Mouse (Mus musculus) liver, embryonic 15.5 days (tissue): ENCODE data around the gene Rbl2. TPM values are rescaled to one million over a fixed set of nuclear protein-coding genes. Genes with fewer than 3 reads are reported as not detected.

ENCODE experiments used
- ATAC-seq: fragments of 200-750 bp; cut with Nextera tagmentation; 2 replicates; pipeline ENCODE4 v1.8.0; 2017; ENCODE audit warnings: moderate number of reproducible peaks, mild to moderate bottlenecking, moderate library complexity; ENCODE audit not compliant: insufficient read depth
- H3K27ac ChIP-seq: fragments of 300-500 bp; sonication (generic); replicated peaks from 2 replicates; pipeline ENCODE4 v1.5.1; 2015; ENCODE audit warnings: mild to moderate bottlenecking, inconsistent platforms
- H3K27me3 ChIP-seq: fragments of 300-500 bp; sonication (generic); 2 replicates; pipeline ENCODE4 v1.6.1; 2015; ENCODE audit warnings: mild to moderate bottlenecking, inconsistent platforms
- H3K36me3 ChIP-seq: fragments of 300-500 bp; sonication (generic); replicated peaks from 2 replicates; pipeline ENCODE4 v1.6.1; 2015; ENCODE audit warnings: moderate library complexity, mild to moderate bottlenecking, inconsistent platforms
- H3K4me1 ChIP-seq: fragments of 300-500 bp; sonication (generic); replicated peaks from 2 replicates; pipeline ENCODE4 v1.6.1; 2015; ENCODE audit warnings: inconsistent platforms
- H3K4me2 ChIP-seq: fragments of 300-500 bp; sonication (generic); 2 replicates; pipeline ENCODE4 v1.6.1; 2015; ENCODE audit warnings: moderate library complexity, mild to moderate bottlenecking, inconsistent platforms
- H3K4me3 ChIP-seq: fragments of 300-500 bp; sonication (generic); replicated peaks from 2 replicates; pipeline ENCODE4 v1.5.1; 2015; ENCODE audit warnings: mild to moderate bottlenecking, inconsistent platforms
- H3K9ac ChIP-seq: fragments of 300-500 bp; sonication (generic); 2 replicates; pipeline ENCODE4 v1.6.1; 2015; ENCODE audit warnings: moderate library complexity, mild to moderate bottlenecking, inconsistent platforms
- H3K9me3 ChIP-seq: fragments of 300-500 bp; sonication (generic); replicated peaks from 2 replicates; pipeline ENCODE4 v1.6.1; 2016; ENCODE audit warnings: inconsistent platforms
- WGBS: fragments of 180-500 bp; shearing (Covaris S2); methylation state at CpG from one replicate; pipeline ENCODE4 v1.1.7; 2015; ENCODE audit warnings: mixed read lengths; ENCODE audit not compliant: insufficient replicate concordance; 5-methylcytosine and 5-hydroxymethylcytosine counted together
- polyA plus RNA-seq: library from polyadenylated mRNA; unstranded; fragments of >200 nt; fragmentation: Nextera tagmentation; extraction: Ambion mirVana; gene quantifications from 2 replicates; pipeline ENCODE4 v1.2.1, GENCODE M21; 2015

Rbl2 gene
- polyA plus RNA-seq, 1 experiment from 2014 or later: 5.4 TPM

DNA sequence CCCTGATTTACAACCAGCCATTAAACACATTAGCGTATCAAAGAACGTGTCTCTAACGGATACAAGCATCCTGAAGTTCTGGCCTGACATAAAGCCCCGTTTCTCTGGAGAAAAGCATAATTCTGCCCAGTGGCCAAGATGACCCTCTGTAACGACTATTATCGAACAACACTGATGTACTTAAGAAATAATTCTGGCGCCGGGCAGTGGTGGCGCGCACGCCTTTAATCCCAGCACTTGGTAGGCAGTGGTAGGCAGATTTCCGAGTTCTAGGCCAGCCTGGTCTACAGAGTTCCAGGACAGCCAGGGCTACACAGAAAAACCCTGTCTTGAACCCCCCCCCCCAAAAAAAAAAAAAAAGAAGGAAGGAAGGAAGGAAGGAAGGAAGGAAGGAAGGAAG lies 64.8 kb downstream of the Rbl2 start:
- 64% methylated on average over 12 of the region's 12 CpGs for WGBS
- no peaks in the 10 kb centered on the region for H3K9me3 ChIP-seq
- H3K4me1 ChIP-seq: peaks cover 20% of the 10 kb centered on the region
- no peaks in the 10 kb centered on the region for H3K27me3 ChIP-seq
- H3K36me3 ChIP-seq: no peaks in the 10 kb centered on the region
- ATAC-seq: no peak
- H3K4me3 ChIP-seq: peak overlapping the region; percentile 78
- H3K9ac ChIP-seq: no peak overlapping the region
- peak overlapping the region; percentile 97 for H3K4me2 ChIP-seq
- no peak overlapping the region for H3K27ac ChIP-seq

DNA sequence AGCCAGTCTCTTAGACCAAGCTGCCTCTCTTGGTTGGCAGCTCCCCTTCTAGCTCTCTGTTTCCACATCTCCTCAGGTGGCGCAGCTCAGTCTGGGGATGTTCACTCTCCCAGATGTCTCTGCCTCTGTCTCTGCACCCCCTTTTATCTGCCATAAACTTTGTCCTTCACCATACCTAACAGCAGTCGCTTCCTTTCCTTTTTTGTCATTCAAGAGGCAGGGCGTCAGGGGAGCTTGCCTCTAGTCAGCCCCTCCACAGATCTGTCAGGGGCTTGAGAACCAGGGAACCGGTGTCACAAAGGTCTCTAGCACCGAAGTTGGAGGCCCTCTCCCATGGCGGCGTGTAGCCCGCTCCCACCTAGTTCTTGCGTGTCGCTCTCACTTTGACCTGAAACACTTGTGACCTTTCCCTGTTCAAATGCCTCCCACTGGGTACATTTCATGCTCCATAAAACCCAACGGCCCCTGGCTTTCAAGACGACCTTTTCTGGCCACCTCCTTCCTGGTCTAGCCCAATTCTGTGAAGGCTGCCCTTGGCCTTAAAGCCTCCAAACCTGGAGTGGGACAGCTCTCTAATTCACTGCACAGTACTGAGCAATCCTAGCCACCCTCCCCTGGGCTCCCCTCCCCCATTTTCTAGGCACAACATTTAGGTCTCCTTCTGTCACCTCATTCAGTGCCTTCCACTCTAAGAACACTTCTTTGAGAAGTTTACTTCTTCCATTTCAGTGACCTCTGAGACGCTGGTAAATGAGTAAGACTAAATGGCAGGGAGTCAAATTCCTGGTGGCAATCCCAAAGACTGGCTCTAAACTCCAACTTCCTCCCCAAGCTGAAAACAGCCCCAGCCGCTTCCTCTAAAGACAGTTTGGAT lies 65.7 kb downstream of the Rbl2 start:
- no peak for ATAC-seq
- 67% methylated on average over 14 of the region's 14 CpGs for WGBS

DNA sequence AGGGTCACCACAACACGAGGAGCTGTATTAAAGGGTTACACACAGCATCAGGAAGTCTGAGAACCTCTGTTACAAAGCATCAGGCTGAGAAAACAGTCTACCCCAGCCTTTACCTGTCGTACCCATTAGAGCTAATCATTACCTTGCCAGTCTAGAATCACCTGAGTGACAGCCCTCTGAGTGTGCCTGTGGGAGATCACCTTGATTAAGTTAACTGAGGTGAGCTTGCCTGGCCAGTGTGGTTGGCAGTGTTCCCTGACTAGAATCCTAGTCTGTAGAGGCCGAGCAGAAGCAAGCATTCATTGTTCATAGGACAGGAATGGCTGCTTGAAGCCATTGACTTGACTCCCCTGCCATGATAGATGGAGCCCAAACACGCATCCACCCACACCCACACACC lies 71.0 kb downstream of the Rbl2 start:
- no peaks in the 10 kb centered on the region for H3K9me3 ChIP-seq
- no peak overlapping the region for H3K4me3 ChIP-seq
- no peak for ATAC-seq
- no peak overlapping the region for H3K4me2 ChIP-seq
- H3K27ac ChIP-seq: no peak overlapping the region
- 57% methylated on average over 4 of the region's 4 CpGs for WGBS
- no peaks in the 10 kb centered on the region for H3K27me3 ChIP-seq
- no peaks in the 10 kb centered on the region for H3K36me3 ChIP-seq
- no peaks in the 10 kb centered on the region for H3K4me1 ChIP-seq
- no peak overlapping the region for H3K9ac ChIP-seq

More for the DNA sequence above, 65.7 kb downstream of the Rbl2 start:
- H3K27me3 ChIP-seq: no peaks in the 10 kb centered on the region
- H3K4me3 ChIP-seq: no peak overlapping the region
- no peak overlapping the region; the same call in 1 of the 2 replicates for H3K9ac ChIP-seq
- no peaks in the 10 kb centered on the region for H3K9me3 ChIP-seq
- peaks cover 20% of the 10 kb centered on the region for H3K4me1 ChIP-seq
- H3K27ac ChIP-seq: no peak overlapping the region
- H3K36me3 ChIP-seq: no peaks in the 10 kb centered on the region
- H3K4me2 ChIP-seq: no peak overlapping the region

DNA sequence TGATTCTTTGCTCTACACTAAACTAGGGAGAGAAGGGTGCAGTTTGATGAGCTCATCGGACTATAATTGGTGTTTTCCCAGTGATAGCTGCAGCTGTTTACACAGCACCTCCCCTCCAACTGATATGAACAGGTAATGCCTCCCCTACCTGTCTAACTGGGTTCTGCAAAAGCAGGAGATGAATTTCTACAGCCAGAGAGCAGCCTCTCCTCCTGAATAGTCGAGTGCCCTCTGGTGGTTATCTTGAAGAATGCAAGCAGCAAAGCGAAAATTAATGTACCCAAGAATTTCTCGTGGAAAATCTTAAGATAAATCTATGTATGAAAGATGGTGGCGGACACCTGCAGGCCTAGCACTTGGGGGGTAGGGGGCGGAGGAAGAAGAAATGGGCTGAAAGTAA lies 77.9 kb downstream of the Rbl2 start:
- Histone ChIP-seq H3K27ac (no peak overlapping the region), H3K9me3 (no peaks in the 10 kb centered on the region), H3K36me3 (no peaks in the 10 kb centered on the region), H3K27me3 (no peaks in the 10 kb centered on the region), H3K9ac (no peak overlapping the region), H3K4me3 (no peak overlapping the region), H3K4me2 (peak overlapping the region; percentile 41; the same call in 1 of the 2 replicates), H3K4me1 (no peaks in the 10 kb centered on the region)
- 7% methylated on average over 6 of the region's 6 CpGs for WGBS
- ATAC-seq: no peak

DNA sequence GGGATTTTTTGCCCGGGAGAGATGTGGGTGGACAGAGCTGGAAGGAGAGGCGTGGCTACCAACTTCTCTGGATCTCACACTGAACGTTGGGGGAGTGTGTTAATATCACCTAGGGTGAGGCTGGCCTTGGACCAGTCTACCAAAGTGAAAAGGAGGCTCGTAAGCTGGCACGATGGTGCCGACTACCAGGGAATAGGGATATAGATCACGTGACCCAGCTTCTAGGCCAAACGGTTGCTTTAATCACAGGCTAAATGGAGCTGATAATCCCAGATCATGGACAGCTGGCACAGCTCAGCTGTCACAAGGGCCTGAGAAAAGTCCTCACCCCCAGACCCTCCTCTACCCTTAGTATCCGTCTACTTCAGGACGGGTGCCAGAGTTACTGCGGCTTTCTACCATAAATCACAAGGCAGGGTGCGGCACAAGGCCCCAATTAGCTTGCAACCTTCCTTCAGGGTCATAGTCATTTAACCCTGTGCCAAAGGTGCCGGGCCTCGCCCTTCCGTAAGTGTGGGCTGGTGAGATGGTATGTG lies 78.9 kb downstream of the Rbl2 start:
- no peak overlapping the region for H3K4me3 ChIP-seq
- no peaks in the 10 kb centered on the region for H3K27me3 ChIP-seq
- ATAC-seq: no peak
- H3K4me1 ChIP-seq: no peaks in the 10 kb centered on the region
- no peak overlapping the region for H3K9ac ChIP-seq
- H3K36me3 ChIP-seq: no peaks in the 10 kb centered on the region
- H3K9me3 ChIP-seq: no peaks in the 10 kb centered on the region
- H3K27ac ChIP-seq: no peak overlapping the region
- H3K4me2 ChIP-seq: no peak overlapping the region
- WGBS: 70% methylated on average over 15 of the region's 15 CpGs

DNA sequence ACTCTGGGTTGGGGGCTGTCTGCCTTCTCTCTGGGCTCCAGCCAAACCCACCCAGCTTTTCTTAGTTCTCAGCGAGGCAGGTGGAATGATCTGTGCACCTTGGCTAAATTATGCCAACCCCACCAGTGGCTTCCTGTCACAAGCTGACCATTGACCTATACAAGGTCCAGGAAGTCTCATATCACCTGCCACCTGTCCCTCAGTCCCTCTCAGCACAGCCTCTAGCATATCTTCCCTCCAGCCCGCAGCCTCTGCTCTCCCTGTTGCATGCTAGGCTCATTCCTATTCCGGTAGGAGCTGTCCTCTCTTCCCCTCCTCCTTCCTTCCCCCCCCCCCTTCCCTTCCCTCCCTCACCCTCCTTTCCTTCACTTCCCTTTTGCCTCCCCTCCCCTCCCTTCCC lies 79.4 kb downstream of the Rbl2 start:
- Histone ChIP-seq H3K9me3 (no peaks in the 10 kb centered on the region), H3K27me3 (no peaks in the 10 kb centered on the region), H3K36me3 (no peaks in the 10 kb centered on the region), H3K4me1 (no peaks in the 10 kb centered on the region), H3K4me2 (no peak overlapping the region), H3K4me3 (no peak overlapping the region), H3K9ac (no peak overlapping the region), H3K27ac (no peak overlapping the region)
- ATAC-seq: no peak
- WGBS: 47% methylated on average over 3 of the region's 3 CpGs

DNA sequence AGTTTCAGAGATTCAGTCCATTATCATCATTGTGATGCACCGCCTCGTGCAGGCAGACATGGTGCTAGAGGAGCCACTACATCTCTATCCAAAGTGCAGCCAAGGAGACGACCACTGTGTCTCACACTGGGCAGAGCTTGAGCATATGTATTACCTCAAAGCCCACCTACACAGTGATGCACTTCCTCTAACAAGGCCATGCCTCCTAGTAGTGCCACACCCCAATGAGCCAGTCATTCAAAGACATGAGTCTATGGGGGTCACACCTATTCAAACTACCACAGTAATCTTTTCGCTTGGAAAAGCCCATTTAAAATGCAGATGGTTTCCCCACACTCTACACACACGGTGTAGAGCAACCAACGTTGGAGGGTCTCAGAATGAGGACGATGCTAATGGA lies 81.7 kb downstream of the Rbl2 start:
- Histone ChIP-seq H3K36me3 (no peaks in the 10 kb centered on the region), H3K27me3 (no peaks in the 10 kb centered on the region), H3K4me1 (no peaks in the 10 kb centered on the region), H3K9me3 (0 out of 2 replicates have a peak, but pooled peaks cover 3% of the 10 kb centered on the region), H3K4me2 (no peak overlapping the region), H3K4me3 (no peak overlapping the region), H3K9ac (no peak overlapping the region), H3K27ac (no peak overlapping the region)
- ATAC-seq: no peak
- WGBS: 67% methylated on average over 7 of the region's 7 CpGs

DNA sequence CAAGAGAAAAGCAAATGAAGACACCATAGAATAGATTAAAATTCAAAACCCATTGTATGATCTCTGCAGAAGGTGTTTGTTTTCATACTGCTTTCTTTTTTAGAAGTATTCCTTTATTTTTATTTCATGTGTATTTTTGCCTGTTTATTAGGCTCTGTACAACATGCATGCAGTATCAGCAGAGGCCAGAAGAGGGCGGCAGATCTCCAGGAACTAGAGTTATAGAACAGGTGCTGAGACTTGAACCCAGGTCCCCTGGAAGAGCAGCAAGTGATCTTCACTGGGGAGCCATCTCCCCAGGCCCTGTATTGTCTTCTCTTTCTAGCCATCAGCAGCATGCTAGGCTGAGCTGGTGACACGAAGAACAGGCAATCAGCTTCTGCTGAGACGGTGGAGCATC lies 84.0 kb downstream of the Rbl2 start:
- 65% methylated on average over 3 of the region's 3 CpGs for WGBS
- Histone ChIP-seq H3K27me3 (no peaks in the 10 kb centered on the region), H3K4me1 (no peaks in the 10 kb centered on the region), H3K27ac (no peak overlapping the region), H3K9ac (no peak overlapping the region), H3K9me3 (0 out of 2 replicates have a peak, but pooled peaks cover 3% of the 10 kb centered on the region), H3K4me2 (no peak overlapping the region), H3K36me3 (no peaks in the 10 kb centered on the region), H3K4me3 (no peak overlapping the region)
- no peak for ATAC-seq

DNA sequence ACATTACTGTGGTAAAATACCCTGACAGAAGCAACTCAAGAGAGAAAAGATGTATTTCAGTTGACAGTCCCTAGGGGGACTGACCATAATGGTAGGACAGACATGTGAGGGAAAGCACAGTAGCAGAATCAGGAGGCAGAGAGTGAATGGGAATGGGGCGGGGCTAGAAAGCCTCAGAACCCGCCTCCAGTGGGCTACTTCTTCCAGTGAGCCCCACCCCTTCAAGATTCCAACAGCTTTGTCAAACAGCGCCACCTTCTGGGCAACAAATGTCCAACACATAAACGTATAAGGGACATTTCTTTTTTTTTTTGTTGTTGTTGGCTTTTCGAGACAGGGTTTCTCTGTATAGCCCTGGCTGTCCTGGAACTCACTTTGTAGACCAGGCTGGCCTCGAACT lies 84.7 kb downstream of the Rbl2 start:
- Histone ChIP-seq H3K36me3 (no peaks in the 10 kb centered on the region), H3K4me2 (no peak overlapping the region), H3K27ac (no peak overlapping the region), H3K9me3 (0 out of 2 replicates have a peak, but pooled peaks cover 3% of the 10 kb centered on the region), H3K9ac (no peak overlapping the region), H3K4me1 (no peaks in the 10 kb centered on the region), H3K27me3 (no peaks in the 10 kb centered on the region), H3K4me3 (no peak overlapping the region)
- WGBS: 40% methylated on average over 6 of the region's 6 CpGs
- ATAC-seq: no peak

DNA sequence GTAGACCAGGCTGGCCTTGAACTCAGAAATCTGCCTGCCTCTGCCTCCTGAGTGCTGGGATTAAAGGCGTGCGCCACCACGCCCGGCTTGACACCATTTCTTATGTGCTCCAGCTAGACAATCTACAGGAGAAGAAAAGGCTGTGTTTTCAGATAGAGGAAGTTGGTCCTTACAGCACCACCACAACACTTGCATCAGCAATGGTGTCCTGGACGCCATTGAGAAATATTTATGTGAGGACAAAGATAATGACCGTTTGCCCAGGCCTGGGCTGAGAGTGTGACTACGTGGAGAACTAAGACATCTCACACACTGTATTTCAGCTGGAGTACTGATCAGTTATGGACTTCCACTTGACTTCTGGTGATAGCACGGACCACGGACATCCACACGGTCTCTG lies 88.8 kb downstream of the Rbl2 start:
- Histone ChIP-seq H3K9ac (no peak overlapping the region), H3K4me2 (no peak overlapping the region), H3K36me3 (no peaks in the 10 kb centered on the region), H3K9me3 (0 out of 2 replicates have a peak, but pooled peaks cover 3% of the 10 kb centered on the region), H3K4me1 (no peaks in the 10 kb centered on the region), H3K4me3 (no peak overlapping the region), H3K27ac (no peak overlapping the region), H3K27me3 (no peaks in the 10 kb centered on the region)
- 67% methylated on average over 10 of the region's 10 CpGs for WGBS
- ATAC-seq: no peak

DNA sequence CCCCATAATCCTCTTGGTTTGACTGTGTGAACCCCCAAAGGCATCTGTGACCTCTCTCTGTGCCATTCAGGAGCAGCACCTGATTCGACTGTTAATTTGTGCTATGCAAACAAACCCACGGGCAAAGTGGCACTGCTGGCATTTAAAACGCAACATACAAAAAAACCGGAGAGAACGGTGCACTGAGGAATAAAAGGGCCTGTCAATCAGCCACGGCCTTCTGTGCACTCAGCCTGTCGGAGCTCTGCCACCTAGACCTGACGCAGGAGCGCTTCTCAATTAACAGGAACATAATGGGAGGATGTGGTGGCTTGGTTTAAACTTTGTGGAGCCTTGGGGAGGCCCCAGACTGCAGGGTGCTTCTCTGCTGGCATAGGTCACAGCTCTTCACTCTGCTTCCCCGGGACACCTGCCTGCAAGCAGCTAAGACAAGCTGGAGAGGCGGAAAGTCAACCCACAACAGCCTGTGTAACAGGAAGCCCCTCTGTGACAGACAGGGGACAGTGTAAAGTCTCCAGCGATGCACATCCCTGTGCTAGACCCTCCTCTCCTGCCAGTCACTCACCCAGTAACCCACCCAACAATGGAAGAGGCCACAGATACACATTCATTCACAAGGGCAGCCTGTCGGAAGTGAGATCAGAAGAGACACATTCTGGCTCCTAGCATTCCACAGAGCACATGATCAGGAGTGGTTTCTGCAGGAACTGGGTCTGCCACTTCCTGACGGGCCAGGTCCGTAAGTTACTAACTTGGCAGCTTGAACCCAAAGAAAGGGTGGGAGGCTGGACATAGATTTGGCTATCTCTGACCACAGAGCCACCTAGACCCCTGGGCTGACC lies 90.3 kb downstream of the Rbl2 start:
- H3K27ac ChIP-seq: no peak overlapping the region
- no peak overlapping the region for H3K4me3 ChIP-seq
- H3K9me3 ChIP-seq: 0 out of 2 replicates have a peak, but pooled peaks cover 3% of the 10 kb centered on the region
- no peaks in the 10 kb centered on the region for H3K4me1 ChIP-seq
- H3K4me2 ChIP-seq: no peak overlapping the region
- ATAC-seq: no peak
- 41% methylated on average over 15 of the region's 15 CpGs for WGBS
- no peaks in the 10 kb centered on the region for H3K27me3 ChIP-seq
- no peak overlapping the region for H3K9ac ChIP-seq
- H3K36me3 ChIP-seq: no peaks in the 10 kb centered on the region
